Mouse (Mus musculus) naive thymus-derived CD4-positive, alpha-beta T cell, adult 2 months (primary cell): ENCODE data around the gene Bco1.

Source experiments
- DNase-seq: peaks from one replicate; pipeline ENCODE4 v3.0.0-alpha.2; 2011; ENCODE audit warnings: low read depth

Gene Bco1

DNA sequence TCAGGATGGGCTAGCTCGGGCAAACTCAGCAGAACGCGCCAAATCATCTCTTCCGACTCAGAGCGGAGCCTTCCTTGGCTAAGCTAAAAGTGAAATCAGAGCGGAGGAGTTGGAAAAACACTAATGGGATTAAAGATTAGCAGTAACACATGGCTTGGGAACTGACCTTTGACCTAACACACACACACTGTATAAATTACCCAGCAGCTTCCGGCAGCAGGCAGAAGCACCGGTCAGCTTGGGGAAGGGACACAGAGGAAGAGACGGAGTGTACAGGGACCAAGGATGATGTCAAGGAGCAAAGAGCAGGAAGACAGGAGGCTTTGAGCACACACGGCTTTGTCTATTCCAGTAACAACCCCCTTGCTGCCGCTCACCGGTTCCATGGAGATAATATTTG lies at the start of gene Bco1:
Bco1 (plus strand) TSS at position 208 of the 400 bp plus-strand sequence.
- no peak for DNase-seq

- no peak for DNase-seq
These were observed 46.2 kb upstream of the Bco1 start for GRCm38 (mm10) chr8:117049444-117049843.

- DNase-seq: no peak
These were observed 44.9 kb upstream of the Bco1 start for GRCm38 (mm10) chr8:117050763-117051162.

- DNase-seq: no peak
These were observed 44.3 kb upstream of the Bco1 start for GRCm38 (mm10) chr8:117051316-117051715.

GRCm38 (mm10) chr8:117053135-117054079 lies 42.2 kb upstream of the Bco1 start:
- peak; percentile 63 for DNase-seq

GRCm38 (mm10) chr8:117054146-117054545 lies 41.5 kb upstream of the Bco1 start:
- DNase-seq: no peak

GRCm38 (mm10) chr8:117055097-117055496 lies 40.6 kb upstream of the Bco1 start:
- no peak for DNase-seq

GRCm38 (mm10) chr8:117059021-117059420 lies 36.6 kb upstream of the Bco1 start:
- DNase-seq: no peak

DNA sequence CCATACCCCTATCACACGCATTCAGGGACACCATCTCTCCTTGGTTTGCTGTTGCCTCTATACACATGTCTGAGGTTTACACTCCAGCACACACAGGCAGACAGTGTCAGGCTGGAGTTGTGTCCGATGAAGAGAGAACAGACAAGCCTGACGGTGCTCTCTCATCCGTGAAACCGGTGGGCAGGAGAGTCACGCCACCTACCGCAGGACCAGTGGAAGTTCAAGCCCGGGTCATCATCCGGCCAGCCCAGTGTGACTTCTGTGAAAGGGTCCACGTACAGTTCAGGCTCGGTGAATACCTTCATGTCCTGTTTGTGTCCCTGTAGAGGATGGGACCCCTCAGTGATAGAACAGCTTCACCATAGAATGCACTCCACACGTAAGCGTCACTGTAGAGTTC lies 35.3 kb upstream of the Bco1 start:
- DNase-seq: no peak

DNA sequence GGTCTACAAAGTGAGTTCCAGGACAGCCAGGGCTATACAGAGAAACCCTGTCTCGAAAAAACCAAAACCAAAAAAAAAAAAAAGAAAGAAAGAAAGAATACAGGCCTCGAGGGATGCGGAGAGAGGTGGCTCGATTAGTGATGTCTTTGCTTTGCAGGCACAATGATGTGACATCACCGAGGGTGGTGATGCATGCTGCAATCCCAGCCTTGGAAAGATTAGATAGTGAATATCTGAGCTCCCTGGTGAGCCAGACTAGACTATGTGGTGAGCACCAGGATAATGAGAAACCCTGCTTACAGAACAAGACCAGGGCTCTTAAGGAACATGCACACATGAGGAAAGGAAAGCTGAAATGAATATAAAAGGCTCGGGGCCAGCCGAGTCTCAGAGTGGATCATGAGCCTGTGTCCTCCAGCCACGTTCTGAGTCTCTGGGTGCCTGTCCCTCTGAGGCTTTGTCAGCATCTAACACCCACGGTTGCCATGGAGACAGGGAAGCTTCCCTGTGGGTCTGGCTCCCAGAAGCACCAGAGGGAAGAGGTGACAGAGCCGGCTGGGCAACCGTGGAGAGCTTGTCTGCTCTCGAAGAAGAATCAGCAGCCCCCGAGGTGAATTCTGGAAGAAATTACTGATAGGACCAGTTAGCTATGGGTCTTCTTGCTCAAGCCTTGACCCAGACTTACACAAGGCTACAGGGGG lies 34.3 kb upstream of the Bco1 start:
- DNase-seq: no peak

DNA sequence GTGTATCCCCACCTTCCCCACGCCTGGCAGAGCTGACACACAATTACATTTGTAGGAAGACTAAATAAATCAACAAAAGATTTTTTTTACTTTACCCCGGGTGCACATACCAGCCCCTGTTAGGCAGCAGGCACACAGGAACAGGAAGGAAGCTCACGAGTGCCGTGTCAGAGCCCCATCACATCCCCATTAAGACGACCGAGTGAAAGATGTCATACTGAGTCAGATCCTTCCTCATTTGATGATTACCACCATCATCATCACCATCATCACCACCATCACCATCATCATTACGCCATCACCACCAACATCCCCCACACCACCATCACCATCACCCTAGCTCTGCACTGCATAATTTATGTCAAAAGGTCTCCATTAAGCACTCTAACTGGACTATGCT lies 28.7 kb upstream of the Bco1 start:
- DNase-seq: no peak

- DNase-seq: no peak
These were observed 28.3 kb upstream of the Bco1 start for GRCm38 (mm10) chr8:117067396-117067795.

DNA sequence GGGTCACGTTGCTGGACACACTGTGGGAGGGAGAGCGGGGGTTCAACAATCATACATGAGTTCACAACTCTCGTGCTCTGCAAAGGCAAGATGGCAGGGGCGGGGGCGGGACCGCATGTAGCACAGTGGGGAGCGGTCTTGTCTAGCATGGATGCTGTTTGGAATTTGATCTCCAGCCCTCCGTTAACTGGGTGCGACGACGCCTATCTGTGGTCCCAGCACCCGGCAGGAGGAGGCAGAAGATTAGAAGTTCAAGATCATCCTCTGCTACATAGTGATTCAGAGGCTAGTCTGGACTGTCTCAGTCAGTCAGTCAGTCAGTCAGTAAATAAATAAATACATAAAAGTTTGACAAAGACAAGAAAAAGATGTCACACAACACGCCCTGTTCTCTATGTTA lies 27.4 kb upstream of the Bco1 start:
- no peak for DNase-seq

DNA sequence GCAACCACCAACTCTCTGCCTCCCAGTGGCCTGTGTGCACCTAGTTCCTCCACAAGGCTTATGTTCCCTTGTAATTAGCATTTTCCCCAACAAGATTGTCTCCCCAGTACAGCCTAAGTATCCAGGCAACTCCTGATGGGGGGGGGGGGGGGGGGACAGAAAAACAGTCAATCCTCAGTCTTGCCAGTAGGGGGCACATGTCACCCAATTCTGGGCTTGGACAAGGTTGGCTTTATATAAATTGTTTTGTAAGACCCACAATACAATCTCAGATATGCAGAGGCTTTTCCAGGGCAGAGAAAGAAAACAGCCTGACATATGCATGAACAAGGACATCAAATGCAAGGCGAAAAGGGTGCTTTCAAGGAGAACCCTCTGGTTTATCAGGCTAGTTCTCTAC lies 25.9 kb upstream of the Bco1 start:
- DNase-seq: peak; percentile 19

- no peak for DNase-seq
These were observed 21.1 kb upstream of the Bco1 start for GRCm38 (mm10) chr8:117074350-117075182.

DNA sequence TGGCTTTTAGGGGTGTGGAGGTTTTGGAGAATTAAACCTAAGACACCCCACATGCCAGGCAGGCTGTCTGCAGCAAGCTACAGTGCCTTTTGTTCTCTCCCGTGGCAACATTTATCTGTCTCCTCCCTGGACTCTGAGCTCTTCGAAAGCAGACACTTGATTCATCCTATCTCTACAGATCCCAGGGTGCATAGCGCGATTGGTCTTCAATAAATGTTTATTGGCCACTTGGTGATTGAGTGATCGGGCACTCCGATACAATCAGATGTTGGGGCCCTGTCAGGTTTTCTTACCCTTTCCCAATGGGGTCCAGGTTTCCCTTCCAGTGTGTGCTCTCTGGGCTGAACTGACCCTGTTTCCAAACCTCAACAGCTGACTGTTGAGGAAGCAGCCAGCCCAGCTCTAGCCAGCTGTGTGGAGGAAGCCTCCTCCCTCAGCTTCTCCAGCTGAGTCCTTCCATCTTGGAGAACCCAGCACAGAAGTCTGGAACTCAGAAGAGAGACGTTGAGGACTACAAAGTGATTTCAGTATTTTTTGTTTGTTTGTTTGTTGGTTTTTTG lies 17.2 kb upstream of the Bco1 start:
- DNase-seq: no peak

DNA sequence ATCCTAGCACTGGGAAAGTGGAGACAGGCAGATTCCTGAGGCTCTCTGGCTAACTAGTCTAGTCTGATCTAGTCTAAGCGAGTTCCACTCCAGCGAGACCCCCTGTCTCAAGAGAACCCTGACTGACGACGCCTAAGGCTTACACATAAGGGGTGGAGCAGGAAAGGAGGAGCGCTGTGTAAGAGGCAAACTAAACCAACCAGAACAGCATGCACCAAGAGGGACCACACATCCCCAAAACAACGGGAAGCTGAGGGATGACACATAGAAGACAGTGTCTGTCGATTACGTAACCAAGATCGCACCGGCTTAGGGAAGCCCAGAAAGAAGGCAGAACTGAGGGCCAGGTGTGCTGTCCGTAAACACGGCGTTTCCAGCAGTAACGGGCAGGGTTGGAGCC lies 16.0 kb upstream of the Bco1 start:
- no peak for DNase-seq

- DNase-seq: no peak
These were observed 13.2 kb upstream of the Bco1 start, which contains the start of gene Pkd1l2 for GRCm38 (mm10) chr8:117082399-117082872. TSS of gene Pkd1l2 (minus strand) at chr8:117082449.

GRCm38 (mm10) chr8:117082947-117083559 lies 12.6 kb upstream of the Bco1 start:
- no peak for DNase-seq

GRCm38 (mm10) chr8:117085521-117085920 lies 10.1 kb upstream of the Bco1 start:
- DNase-seq: no peak

DNA sequence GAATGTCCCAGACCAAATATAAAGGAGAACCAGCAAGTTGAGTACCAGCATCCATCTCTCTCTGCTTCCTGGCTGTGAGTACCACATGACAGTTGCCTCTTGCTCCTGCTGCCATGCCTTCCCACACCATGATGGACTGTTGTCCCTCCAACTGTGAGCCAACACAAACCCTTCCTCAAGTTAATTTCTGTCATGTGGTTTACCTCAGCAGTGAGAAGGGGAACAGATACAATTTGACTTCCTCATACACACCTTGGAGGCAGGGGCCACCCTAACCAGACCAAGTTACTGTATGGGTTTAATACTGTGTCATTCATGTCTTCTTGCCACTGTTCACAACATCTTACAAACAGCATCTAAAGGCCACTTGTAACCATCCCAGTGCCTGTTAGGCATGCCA lies 8.6 kb upstream of the Bco1 start:
- DNase-seq: no peak
